Mouse (Mus musculus) myocyte (in vitro differentiated cells): ENCODE measurements around the gene Robo1.

Experiments used
- E2F4 ChIP-seq: IDR thresholded peaks from one replicate; pipeline ENCODE4 v1.6.1; 2011; ENCODE audit warnings: mild to moderate bottlenecking, control low read depth, moderate library complexity; ENCODE audit not compliant: insufficient read depth
- POLR2A ChIP-seq: IDR thresholded peaks from one replicate; pipeline ENCODE4 v1.6.1; 2011; ENCODE audit warnings: low read depth, mild to moderate bottlenecking, control low read depth, moderate library complexity; ENCODE audit not compliant: insufficient read length
- POLR2AphosphoS2 ChIP-seq: IDR thresholded peaks from one replicate; pipeline ENCODE4 v1.6.1; 2011; ENCODE audit warnings: low read depth, control low read depth; ENCODE audit not compliant: insufficient read length
- TCF12 ChIP-seq: IDR thresholded peaks from one replicate; pipeline ENCODE4 v1.6.1; 2011; ENCODE audit warnings: mild to moderate bottlenecking, control low read depth; ENCODE audit not compliant: poor library complexity, insufficient read depth, severe bottlenecking
- TCF3 ChIP-seq: IDR thresholded peaks from one replicate; pipeline ENCODE4 v1.6.1; 2011; ENCODE audit warnings: low read depth, control low read depth; ENCODE audit not compliant: insufficient read length
- USF1 ChIP-seq: IDR thresholded peaks from one replicate; pipeline ENCODE4 v1.6.1; 2011; ENCODE audit warnings: low read depth, mild to moderate bottlenecking, control low read depth, moderate library complexity

- TF ChIP-seq USF1 (no peak), E2F4 (no peak), POLR2A (no peak), POLR2AphosphoS2 (no peak), TCF3 (no peak), TCF12 (no peak)
Observed at GRCm38 (mm10) chr16:72434396-72434795, 126.3 kb downstream of the Robo1 start.
